Mouse (Mus musculus): ENCODE results near the gene Hoxc8. TPM values are rescaled to one million over a fixed set of nuclear protein-coding genes. Genes with fewer than 3 reads are reported as not detected.

Hoxc8 gene
- polyA plus RNA-seq, 1 experiment from 2014 or later: not detected

DNA sequence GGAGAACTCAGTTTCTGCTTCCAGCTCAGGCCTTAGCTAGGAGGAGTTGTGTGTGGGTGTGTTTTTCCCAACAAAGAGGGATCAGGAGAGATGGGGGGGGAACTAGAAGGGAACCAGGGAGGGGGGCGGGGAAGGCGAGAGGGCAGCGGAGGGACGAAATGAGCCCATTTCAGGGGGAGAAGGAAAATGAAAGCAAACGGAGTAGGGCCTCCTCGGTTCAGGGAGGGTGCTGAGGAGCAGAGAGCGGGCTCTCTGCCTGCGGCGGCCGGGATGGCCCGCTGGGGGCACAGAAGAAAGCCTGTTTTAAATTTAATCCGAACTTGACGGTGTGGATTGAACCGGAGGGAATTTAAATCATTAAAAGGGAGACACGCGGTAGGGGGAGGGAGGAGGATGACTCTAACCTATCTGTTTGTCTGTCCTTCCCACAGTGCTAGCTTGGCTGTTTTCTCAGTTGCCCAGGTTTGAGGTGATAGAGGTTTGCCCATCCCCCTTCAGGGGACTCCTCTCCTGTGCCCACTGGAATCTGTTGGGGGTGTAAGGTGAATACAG lies 12.9 kb upstream of the Hoxc8 start:
- Histone ChIP-seq H3K36me3 (no peaks in the 10 kb centered on the region), H3K9me3 (no peaks in the 10 kb centered on the region), H3K27ac (no peak overlapping the region), H3K27me3 (peaks cover 100% of the 10 kb centered on the region), H3K9ac (no peak overlapping the region), H3K4me1 (peaks cover 11% of the 10 kb centered on the region), H3K4me3 (0 out of 2 replicates have a peak overlapping the region, but pooled peaks have one; percentile 8), H3K4me2 (peak overlapping the region; percentile 14; the same call in 1 of the 2 replicates)
- no peak for ATAC-seq (ENCODE audit: borderline replicate concordance, extremely low read depth, low FRiP score, low TSS enrichment)
- 2% methylated on average over 16 of the region's 16 CpGs for WGBS

DNA sequence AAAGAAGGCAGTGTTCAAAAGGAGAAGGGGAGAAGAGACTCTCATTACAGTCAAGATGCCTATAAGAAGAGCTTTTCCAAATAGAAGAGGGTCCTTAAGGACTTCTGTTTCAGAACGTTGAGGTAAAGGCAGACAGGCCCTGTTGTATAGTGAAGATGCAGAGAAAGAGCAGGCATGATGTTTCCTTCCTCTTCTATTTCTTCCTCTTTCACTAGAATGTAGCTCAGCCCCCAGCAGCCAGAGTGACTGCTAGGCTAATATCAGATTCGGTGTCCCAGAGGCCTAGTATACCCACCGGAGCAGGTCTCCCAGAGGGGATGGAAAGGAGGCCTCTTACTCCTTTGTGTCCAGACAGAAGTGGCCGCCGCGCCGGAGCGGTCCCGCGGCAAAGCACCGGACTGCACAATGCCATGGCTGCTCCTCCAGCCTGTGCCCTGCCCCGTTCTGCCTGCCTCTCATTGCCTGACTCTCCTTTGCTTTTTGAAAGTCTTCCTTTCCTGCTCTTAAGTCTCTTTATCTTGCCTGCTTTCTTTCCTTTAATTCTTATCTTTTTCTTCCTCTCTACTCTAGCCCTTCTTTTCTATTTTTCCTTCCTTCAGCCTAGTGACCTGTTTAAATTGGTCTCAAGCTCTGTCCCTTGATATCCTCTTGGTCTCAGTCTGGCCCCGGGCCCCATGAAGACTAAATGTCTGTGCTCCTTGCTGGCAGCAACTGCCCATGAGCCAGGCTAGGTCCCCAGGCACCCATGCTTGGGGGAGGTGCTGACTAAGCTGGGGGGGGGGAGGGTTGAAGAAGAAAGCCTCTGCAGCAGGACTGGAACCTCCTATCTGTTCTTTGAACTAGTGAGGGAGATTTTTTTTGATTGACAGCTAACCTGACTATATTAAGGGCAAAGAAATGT lies 11.5 kb upstream of the Hoxc8 start:
- WGBS: 2% methylated on average over 13 of the region's 13 CpGs
- ATAC-seq (ENCODE audit: borderline replicate concordance, extremely low read depth, low FRiP score, low TSS enrichment): no peak
- H3K27me3 ChIP-seq: peaks cover 100% of the 10 kb centered on the region
- H3K4me2 ChIP-seq: no peak overlapping the region
- H3K4me1 ChIP-seq: peaks cover 11% of the 10 kb centered on the region
- H3K4me3 ChIP-seq: no peak overlapping the region
- H3K36me3 ChIP-seq: no peaks in the 10 kb centered on the region
- H3K9ac ChIP-seq: no peak overlapping the region
- no peak overlapping the region for H3K27ac ChIP-seq
- H3K9me3 ChIP-seq: no peaks in the 10 kb centered on the region

DNA sequence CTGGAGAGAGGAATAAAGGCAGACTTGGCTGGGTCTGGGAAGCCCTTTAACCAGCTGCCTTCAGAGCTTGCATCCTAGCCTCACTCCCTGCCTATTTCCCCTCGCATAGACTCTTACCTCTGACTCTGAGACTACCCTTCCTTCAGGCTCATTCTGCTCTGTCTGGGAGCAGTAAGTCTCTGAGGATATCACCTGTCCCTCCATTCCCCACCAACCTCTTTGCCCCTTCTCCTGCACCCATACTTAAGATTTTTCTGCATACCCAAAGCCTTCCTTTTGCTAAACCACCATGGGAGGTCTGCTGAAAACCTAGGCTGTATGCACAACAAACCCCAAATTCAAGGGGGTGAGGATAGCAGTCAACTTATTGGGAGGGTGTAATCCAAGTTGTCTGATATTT lies 10.5 kb upstream of the Hoxc8 start:
- peaks cover 11% of the 10 kb centered on the region for H3K4me1 ChIP-seq
- peaks cover 100% of the 10 kb centered on the region for H3K27me3 ChIP-seq
- ATAC-seq (ENCODE audit: borderline replicate concordance, extremely low read depth, low FRiP score, low TSS enrichment): no peak
- H3K4me2 ChIP-seq: no peak overlapping the region
- no peaks in the 10 kb centered on the region for H3K36me3 ChIP-seq
- 0% methylated on average over 1 of the region's 1 CpGs for WGBS
- H3K9me3 ChIP-seq: no peaks in the 10 kb centered on the region
- H3K4me3 ChIP-seq: no peak overlapping the region
- H3K27ac ChIP-seq: no peak overlapping the region
- H3K9ac ChIP-seq: no peak overlapping the region

DNA sequence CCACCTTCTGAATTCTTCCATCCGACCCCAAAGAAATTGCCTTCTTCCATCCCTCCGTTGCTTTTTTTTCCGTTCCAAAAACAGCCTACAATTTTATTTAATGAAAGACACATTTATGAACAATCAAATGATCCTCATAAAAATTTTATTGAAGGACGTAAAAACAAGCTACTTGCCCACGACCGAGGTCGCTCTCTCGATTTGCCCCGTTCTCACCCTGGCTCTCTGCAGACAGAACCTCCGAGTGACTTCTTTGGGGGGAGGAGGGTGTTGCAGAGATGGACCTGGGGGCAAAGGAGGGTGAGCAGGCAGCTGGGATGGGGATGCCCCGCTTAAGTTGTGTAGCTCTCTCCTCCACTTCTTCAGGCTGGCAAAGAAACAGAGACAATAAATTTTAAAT lies 10.1 kb upstream of the Hoxc8 start:
- H3K9ac ChIP-seq: no peak overlapping the region
- H3K4me3 ChIP-seq: no peak overlapping the region
- H3K9me3 ChIP-seq: no peaks in the 10 kb centered on the region
- peaks cover 100% of the 10 kb centered on the region for H3K27me3 ChIP-seq
- H3K4me1 ChIP-seq: peaks cover 11% of the 10 kb centered on the region
- no peak for ATAC-seq (ENCODE audit: borderline replicate concordance, extremely low read depth, low FRiP score, low TSS enrichment)
- 4% methylated on average over 11 of the region's 11 CpGs for WGBS
- no peak overlapping the region for H3K4me2 ChIP-seq
- no peaks in the 10 kb centered on the region for H3K36me3 ChIP-seq
- H3K27ac ChIP-seq: no peak overlapping the region

DNA sequence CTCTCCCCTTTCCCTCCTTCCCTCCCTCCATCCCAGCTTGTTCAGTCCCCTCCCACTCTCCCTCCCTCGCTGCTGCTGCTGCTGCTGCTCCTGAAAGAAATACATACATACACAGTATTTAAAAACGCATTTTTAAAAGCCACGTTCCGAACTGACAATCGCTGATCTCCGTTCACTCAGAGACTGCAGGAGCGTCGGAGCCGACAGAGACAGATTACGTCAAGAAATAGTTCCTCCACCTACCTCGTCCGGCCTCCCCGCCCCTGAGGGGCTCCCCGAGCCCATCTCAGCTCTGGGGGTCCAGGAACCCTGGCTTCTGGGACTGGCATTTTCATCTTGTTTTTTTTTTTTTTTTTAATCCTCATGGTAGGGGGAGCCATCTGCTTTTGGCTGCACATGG lies 9.5 kb upstream of the Hoxc8 start:
- Histone ChIP-seq H3K27ac (no peak overlapping the region), H3K36me3 (no peaks in the 10 kb centered on the region), H3K4me1 (peaks cover 11% of the 10 kb centered on the region), H3K27me3 (peaks cover 100% of the 10 kb centered on the region), H3K4me2 (peak overlapping the region; percentile 37; the same call in 1 of the 2 replicates), H3K9me3 (no peaks in the 10 kb centered on the region), H3K9ac (no peak overlapping the region), H3K4me3 (no peak overlapping the region)
- no peak for ATAC-seq (ENCODE audit: borderline replicate concordance, extremely low read depth, low FRiP score, low TSS enrichment)
- under 1% methylated on average over 14 of the region's 14 CpGs for WGBS

DNA sequence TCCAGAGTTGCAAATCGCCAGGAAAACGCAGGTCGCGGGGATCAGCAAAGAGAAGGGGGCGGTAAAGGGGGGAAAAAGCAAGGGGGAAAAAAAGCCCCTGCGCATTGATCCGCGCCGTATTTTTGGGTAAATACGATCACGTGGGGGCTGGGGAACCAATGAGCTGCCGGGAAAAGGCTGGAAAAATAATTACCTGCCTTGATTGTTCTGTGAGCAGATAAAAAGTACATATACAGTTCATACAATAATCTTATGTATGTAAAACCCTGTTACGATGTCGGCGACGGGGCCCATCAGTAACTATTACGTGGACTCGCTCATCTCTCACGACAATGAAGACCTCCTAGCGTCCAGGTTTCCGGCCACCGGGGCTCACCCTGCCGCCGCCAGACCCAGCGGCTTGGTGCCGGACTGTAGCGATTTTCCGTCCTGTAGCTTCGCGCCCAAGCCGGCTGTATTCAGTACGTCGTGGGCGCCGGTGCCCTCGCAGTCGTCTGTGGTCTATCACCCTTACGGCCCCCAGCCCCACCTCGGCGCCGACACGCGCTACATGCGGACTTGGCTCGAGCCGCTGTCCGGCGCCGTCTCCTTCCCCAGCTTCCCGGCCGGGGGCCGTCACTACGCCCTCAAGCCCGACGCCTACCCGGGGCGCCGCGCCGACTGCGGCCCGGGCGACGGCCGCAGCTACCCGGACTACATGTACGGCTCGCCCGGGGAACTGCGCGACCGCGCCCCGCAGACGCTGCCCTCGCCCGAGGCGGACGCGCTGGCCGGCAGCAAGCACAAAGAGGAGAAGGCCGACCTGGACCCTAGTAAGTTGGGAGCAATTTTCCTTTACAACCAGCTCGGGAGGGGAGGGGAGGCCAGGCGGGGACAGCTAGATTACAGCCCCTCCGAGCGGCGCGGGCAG lies 8.8 kb upstream of the Hoxc8 start:
- peaks cover 11% of the 10 kb centered on the region for H3K4me1 ChIP-seq
- peaks cover 100% of the 10 kb centered on the region for H3K27me3 ChIP-seq

DNA sequence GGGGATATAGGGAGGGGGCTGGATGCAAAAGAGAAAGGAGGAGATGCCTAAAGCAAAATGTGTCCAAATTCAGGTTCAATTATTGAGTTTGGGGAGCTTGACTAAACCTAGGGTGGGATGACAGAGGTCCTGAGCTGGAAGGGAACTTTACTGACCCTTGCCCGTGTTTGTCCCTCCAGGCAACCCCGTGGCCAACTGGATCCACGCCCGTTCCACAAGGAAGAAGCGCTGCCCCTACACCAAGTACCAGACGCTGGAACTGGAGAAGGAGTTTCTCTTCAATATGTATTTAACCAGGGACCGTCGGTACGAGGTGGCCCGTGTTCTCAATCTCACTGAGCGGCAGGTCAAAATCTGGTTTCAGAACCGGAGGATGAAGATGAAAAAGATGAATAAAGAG lies 6.7 kb upstream of the Hoxc8 start:
- H3K9ac ChIP-seq: no peak overlapping the region
- H3K27me3 ChIP-seq: peaks cover 100% of the 10 kb centered on the region
- no peaks in the 10 kb centered on the region for H3K9me3 ChIP-seq
- no peak for ATAC-seq (ENCODE audit: borderline replicate concordance, extremely low read depth, low FRiP score, low TSS enrichment)
- WGBS: 0% methylated on average over 12 of the region's 12 CpGs
- no peak overlapping the region for H3K4me2 ChIP-seq
- H3K27ac ChIP-seq: no peak overlapping the region
- no peak overlapping the region for H3K4me3 ChIP-seq
- H3K36me3 ChIP-seq: no peaks in the 10 kb centered on the region
- peaks cover 7% of the 10 kb centered on the region for H3K4me1 ChIP-seq

More for the DNA sequence above, 8.8 kb upstream of the Hoxc8 start:
- no peak overlapping the region for H3K27ac ChIP-seq
- H3K4me2 ChIP-seq: peak overlapping the region; percentile 37
- H3K4me3 ChIP-seq: peak overlapping the region; percentile 16
- H3K36me3 ChIP-seq: no peaks in the 10 kb centered on the region
- ATAC-seq (ENCODE audit: borderline replicate concordance, extremely low read depth, low FRiP score, low TSS enrichment): peak; percentile 16; the same call in 1 of the 2 replicates
- H3K9me3 ChIP-seq: no peaks in the 10 kb centered on the region
- no peak overlapping the region for H3K9ac ChIP-seq
- under 1% methylated on average over 88 of the region's 88 CpGs for WGBS

DNA sequence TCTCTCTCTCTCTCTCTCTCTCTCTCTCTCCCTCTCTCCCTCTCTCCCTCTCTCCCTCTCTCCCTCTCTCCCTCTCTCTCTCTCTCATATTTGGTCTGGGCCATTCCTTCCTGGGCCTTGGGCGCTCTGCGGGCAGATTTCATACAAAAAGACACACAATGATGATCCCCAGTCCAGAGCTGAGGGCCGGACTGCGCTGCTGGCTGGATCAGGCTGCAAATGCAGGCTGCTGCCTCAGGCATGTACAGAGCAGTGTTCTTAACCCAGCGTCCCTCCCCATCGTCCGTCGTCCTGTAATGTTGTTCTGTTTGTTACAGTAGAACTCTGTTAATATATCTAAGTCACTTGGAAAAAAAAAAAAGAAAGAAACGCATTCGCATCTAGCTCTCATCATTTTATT lies 5.9 kb upstream of the Hoxc8 start:
- H3K4me1 ChIP-seq: peaks cover 7% of the 10 kb centered on the region
- no peaks in the 10 kb centered on the region for H3K36me3 ChIP-seq
- H3K9me3 ChIP-seq: no peaks in the 10 kb centered on the region
- ATAC-seq (ENCODE audit: borderline replicate concordance, extremely low read depth, low FRiP score, low TSS enrichment): no peak
- no peak overlapping the region for H3K4me3 ChIP-seq
- peaks cover 100% of the 10 kb centered on the region for H3K27me3 ChIP-seq
- H3K9ac ChIP-seq: no peak overlapping the region
- no peak overlapping the region for H3K27ac ChIP-seq
- 3% methylated on average over 10 of the region's 10 CpGs for WGBS
- H3K4me2 ChIP-seq: no peak overlapping the region

DNA sequence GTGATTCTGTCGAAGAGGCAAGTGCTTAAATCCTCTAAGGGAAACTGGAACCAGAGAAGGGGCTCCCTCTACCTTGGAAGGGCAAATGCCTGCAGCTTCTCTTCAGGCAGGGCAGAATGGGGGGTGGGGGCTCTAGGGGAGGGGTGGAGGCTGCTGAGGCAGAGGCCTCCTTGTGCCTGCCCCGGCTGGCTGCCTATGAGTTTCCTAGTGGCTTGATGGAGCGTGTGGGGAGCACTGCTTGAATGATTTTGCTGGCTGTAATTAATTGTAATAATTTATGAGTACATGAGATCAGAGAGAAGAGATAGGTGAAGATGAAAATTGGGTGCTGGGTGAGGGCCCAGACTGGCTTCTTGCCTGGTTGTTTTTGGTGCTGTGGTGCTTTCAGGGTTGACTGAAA lies 5.5 kb upstream of the Hoxc8 start:
- no peak overlapping the region for H3K9ac ChIP-seq
- H3K27ac ChIP-seq: no peak overlapping the region
- peaks cover 100% of the 10 kb centered on the region for H3K27me3 ChIP-seq
- no peak overlapping the region for H3K4me2 ChIP-seq
- no peak for ATAC-seq (ENCODE audit: borderline replicate concordance, extremely low read depth, low FRiP score, low TSS enrichment)
- H3K9me3 ChIP-seq: no peaks in the 10 kb centered on the region
- 11% methylated on average over 3 of the region's 3 CpGs for WGBS
- H3K4me1 ChIP-seq: peaks cover 7% of the 10 kb centered on the region
- no peak overlapping the region for H3K4me3 ChIP-seq
- H3K36me3 ChIP-seq: no peaks in the 10 kb centered on the region

DNA sequence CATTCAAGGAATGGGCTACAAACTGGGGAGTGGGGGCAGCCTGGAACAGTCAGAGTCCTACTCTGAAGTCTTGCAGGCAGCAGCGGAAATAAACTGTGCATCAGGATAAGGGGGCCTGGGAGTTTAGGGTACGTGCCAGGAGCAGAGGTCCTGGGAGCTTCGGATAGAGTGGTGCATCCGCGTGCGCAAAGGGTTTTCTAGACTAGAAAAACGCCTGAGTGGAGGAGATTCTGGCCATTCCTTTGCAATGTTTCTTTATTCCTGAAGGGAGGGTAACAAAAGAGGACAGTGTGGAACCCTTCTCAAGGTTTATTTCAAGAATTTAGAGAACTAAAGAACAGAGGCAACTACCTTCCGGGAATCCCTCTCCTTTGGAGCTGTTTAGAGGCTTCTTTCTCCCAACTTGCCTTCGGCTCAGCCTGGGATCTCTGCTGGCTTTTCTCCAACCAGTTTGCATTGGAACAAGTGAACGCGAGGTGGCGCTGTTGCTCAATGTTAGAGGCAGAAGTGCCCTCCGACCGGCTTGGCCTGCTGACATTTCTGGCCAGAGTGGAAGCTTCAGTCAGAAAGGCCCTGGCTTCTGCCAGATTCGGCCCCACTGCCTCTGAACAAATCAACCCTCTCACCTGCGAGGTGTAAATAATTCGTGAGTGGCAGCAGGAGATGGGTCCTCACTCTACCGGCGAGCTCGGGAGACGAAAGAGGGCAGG lies 3.1 kb upstream of the Hoxc8 start:
- H3K4me1 ChIP-seq: 0 out of 2 replicates have a peak, but pooled peaks cover 5% of the 10 kb centered on the region
- H3K9ac ChIP-seq: no peak overlapping the region
- ATAC-seq (ENCODE audit: borderline replicate concordance, extremely low read depth, low FRiP score, low TSS enrichment): peak; percentile 53; the same call in 1 of the 2 replicates
- no peak overlapping the region for H3K27ac ChIP-seq
- no peak overlapping the region for H3K4me3 ChIP-seq
- H3K4me2 ChIP-seq: no peak overlapping the region
- H3K36me3 ChIP-seq: no peaks in the 10 kb centered on the region
- no peaks in the 10 kb centered on the region for H3K9me3 ChIP-seq
- peaks cover 99% of the 10 kb centered on the region for H3K27me3 ChIP-seq
- WGBS: 3% methylated on average over 21 of the region's 21 CpGs

DNA sequence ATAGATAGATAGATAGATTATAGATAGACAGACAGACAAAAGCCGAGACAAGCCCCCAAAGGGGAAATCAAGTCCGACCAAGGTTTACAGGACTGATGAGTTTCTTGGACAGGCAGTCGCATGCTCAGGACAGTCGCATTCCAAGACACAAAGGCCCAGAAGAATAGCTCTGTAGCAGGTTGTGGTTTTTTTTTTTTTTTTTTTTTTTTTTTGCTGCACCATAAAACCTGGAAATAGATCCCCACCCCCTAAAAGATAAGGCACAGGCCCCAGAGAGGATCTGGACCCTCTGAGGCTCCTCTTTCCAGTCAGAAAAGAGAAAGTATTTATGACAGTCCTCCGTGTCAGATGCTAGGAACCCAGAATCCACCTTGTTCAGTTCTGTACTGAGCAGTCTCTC lies 2.3 kb upstream of the Hoxc8 start:
- Histone ChIP-seq H3K4me3 (no peak overlapping the region), H3K27me3 (peaks cover 99% of the 10 kb centered on the region), H3K9ac (no peak overlapping the region), H3K36me3 (no peaks in the 10 kb centered on the region), H3K4me2 (no peak overlapping the region), H3K27ac (no peak overlapping the region), H3K9me3 (no peaks in the 10 kb centered on the region), H3K4me1 (0 out of 2 replicates have a peak, but pooled peaks cover 5% of the 10 kb centered on the region)
- 23% methylated on average over 5 of the region's 5 CpGs for WGBS
- ATAC-seq (ENCODE audit: borderline replicate concordance, extremely low read depth, low FRiP score, low TSS enrichment): no peak

All from lung, embryonic 15.5 days (tissue).